Mouse (Mus musculus): Measurements from ENCODE around the gene Gpd2. TPM values are rescaled to one million over a fixed set of nuclear protein-coding genes. Genes with fewer than 3 reads are reported as not detected.

The Gpd2 gene
- polyA plus RNA-seq, 1 experiment = 11.1 TPM

DNA sequence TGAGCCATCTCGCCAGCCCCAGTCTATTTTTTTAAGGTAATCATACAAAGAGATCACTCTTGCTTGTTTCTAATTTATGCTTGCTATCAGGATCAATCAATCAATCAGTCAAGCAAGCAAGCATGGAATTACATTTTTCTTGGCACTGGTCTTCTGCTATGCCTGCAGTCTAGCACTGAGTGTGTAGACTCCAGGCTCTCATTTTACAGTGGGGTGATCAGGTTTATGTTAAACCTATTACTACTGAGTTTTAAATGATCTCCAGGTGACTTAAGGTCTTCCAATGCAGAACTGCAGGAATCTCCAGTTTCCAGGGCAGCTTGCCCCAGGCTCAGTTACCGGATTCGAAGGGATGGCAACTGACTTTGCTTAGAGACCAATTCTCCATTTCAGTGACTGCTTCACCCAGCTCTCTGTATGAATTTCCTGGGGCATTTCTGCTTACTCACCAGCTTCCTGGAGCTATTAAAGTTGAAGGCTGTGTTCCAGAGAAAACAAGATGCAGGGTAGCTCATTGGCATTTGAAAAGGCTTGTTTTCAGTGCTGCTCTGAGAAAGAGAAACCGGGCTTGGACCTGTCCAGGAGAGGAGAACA lies 7.7 kb upstream of the Gpd2 start:
- Histone ChIP-seq H3ac (ENCODE audit: control insufficient read depth, insufficient read length) (no peak overlapping the region), H3K4me3 (no peak overlapping the region), H3K27me3 (ENCODE audit: control insufficient read depth, insufficient read depth, insufficient read length) (no peaks in the 10 kb centered on the region), H3K4me2 (ENCODE audit: low read depth) (no peak overlapping the region), H3K79me2 (ENCODE audit: control insufficient read depth, insufficient read depth) (no peaks in the 10 kb centered on the region), H3K36me3 (ENCODE audit: control insufficient read depth, insufficient read depth) (no peaks in the 10 kb centered on the region)
- TF ChIP-seq MYOG (IDR thresholded peaks at IDR 0.05; ENCODE audit: control insufficient read depth in 1 of 3, insufficient read depth in 1 of 3, insufficient read length in 2 of 3, low read depth in 2 of 3) (no peak), REST (IDR thresholded peaks at IDR 0.05; ENCODE audit: insufficient read depth, insufficient read length) (no peak), MYOD1 (IDR thresholded peaks at IDR 0.05; ENCODE audit: control insufficient read depth in 1 of 3, insufficient read length in 2 of 3, low read depth in 2 of 3) (no peak), E2F4 (IDR thresholded peaks at IDR 0.05; ENCODE audit: insufficient read depth) (no peak), SRF (IDR thresholded peaks at IDR 0.05; ENCODE audit: control insufficient read depth, insufficient read length, low read depth) (no peak), CEBPB (IDR thresholded peaks at IDR 0.05; ENCODE audit: insufficient read depth, poor library complexity, severe bottlenecking) (no peak), TCF12 (IDR thresholded peaks at IDR 0.05; ENCODE audit: insufficient read depth, poor library complexity, severe bottlenecking) (no peak), TCF3 (IDR thresholded peaks at IDR 0.05; ENCODE audit: insufficient read length, low read depth) (no peak), USF1 (IDR thresholded peaks at IDR 0.05; ENCODE audit: low read depth) (no peak), POLR2A (IDR thresholded peaks at IDR 0.05; ENCODE audit: insufficient read length, low read depth) (no peak), MAX (IDR thresholded peaks at IDR 0.05; ENCODE audit: low read depth) (no peak), POLR2AphosphoS2 (IDR thresholded peaks at IDR 0.05; ENCODE audit: insufficient read length, low read depth) (no peak)

DNA sequence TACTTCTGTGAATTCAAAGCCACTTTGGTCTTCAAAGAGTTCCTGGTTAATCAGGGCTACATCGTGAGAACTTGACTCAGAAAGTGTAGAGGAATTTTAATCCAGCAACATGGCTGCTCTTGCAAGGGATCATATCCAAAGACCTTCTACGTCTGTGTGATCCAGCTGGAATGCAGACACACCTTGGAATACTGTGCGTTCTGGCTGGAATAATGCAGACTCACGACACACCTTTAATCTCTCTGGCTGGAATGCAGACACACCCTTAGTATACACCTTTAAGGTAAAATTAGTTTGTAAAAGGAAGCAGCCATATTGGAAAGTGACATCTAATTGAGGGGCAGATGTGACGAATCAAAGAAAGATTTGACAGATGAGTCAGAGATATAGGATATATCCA lies 6.0 kb upstream of the Gpd2 start:
- no peaks in the 10 kb centered on the region for H3K79me2 ChIP-seq (ENCODE audit: control insufficient read depth, insufficient read depth)
- no peaks in the 10 kb centered on the region for H3K27me3 ChIP-seq (ENCODE audit: control insufficient read depth, insufficient read depth, insufficient read length)
- no peak overlapping the region for H3K4me2 ChIP-seq (ENCODE audit: low read depth)
- no peak for TF ChIP-seq E2F4 (IDR thresholded peaks at IDR 0.05; ENCODE audit: insufficient read depth)
- no peak for TF ChIP-seq POLR2AphosphoS2 (IDR thresholded peaks at IDR 0.05; ENCODE audit: insufficient read length, low read depth)
- no peak for TF ChIP-seq USF1 (IDR thresholded peaks at IDR 0.05; ENCODE audit: low read depth)
- no peak for TF ChIP-seq TCF12 (IDR thresholded peaks at IDR 0.05; ENCODE audit: insufficient read depth, poor library complexity, severe bottlenecking)
- no peak for TF ChIP-seq MYOD1 (IDR thresholded peaks at IDR 0.05; ENCODE audit: control insufficient read depth in 1 of 3, insufficient read length in 2 of 3, low read depth in 2 of 3)
- TF ChIP-seq MAX (IDR thresholded peaks at IDR 0.05; ENCODE audit: low read depth) = no peak
- no peak for TF ChIP-seq MYOG (IDR thresholded peaks at IDR 0.05; ENCODE audit: control insufficient read depth in 1 of 3, insufficient read depth in 1 of 3, insufficient read length in 2 of 3, low read depth in 2 of 3)
- TF ChIP-seq POLR2A (IDR thresholded peaks at IDR 0.05; ENCODE audit: insufficient read length, low read depth) = no peak
- H3ac ChIP-seq (ENCODE audit: control insufficient read depth, insufficient read length) = no peak overlapping the region
- H3K36me3 ChIP-seq (ENCODE audit: control insufficient read depth, insufficient read depth) = no peaks in the 10 kb centered on the region
- H3K4me3 ChIP-seq = no peak overlapping the region

GRCm38 (mm10) chr2:57232328-57232727 lies 5.1 kb upstream of the Gpd2 start:
- Histone ChIP-seq H3ac (ENCODE audit: control insufficient read depth, insufficient read length) (no peak overlapping the region), H3K4me2 (ENCODE audit: low read depth) (no peak overlapping the region), H3K4me3 (no peak overlapping the region), H3K36me3 (ENCODE audit: control insufficient read depth, insufficient read depth) (no peaks in the 10 kb centered on the region), H3K79me2 (ENCODE audit: control insufficient read depth, insufficient read depth) (no peaks in the 10 kb centered on the region), H3K27me3 (ENCODE audit: control insufficient read depth, insufficient read depth, insufficient read length) (no peaks in the 10 kb centered on the region)
- TF ChIP-seq TCF3 (IDR thresholded peaks at IDR 0.05; ENCODE audit: insufficient read length, low read depth) = no peak
- TF ChIP-seq E2F4 (IDR thresholded peaks at IDR 0.05; ENCODE audit: insufficient read depth) = no peak
- no peak for TF ChIP-seq SRF (IDR thresholded peaks at IDR 0.05; ENCODE audit: control insufficient read depth, insufficient read length, low read depth)

DNA sequence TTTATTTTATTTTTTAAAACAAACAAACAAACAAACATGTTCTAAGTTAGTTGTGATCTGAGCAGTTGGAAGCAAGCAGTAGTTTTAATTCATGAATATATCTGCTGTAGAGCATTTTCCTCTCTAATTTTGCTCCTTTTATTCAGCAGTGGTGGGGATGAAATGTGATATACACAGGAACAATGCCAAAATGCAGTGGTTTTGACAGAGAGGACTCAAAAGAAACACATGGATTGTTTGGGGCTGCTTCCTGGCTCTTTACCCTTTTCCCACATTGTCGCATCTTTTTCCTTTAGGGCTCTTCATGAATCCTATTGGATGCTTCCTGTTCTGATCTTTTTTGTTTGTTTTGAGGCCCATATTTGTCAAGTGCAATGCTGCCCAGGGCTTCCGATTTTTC lies 1.2 kb upstream of the Gpd2 start:
- H3K4me2 ChIP-seq (ENCODE audit: low read depth) = peak overlapping the region; percentile 73
- no peaks in the 10 kb centered on the region for H3K36me3 ChIP-seq (ENCODE audit: control insufficient read depth, insufficient read depth)
- H3K79me2 ChIP-seq (ENCODE audit: control insufficient read depth, insufficient read depth) = peaks cover 25% of the 10 kb centered on the region
- H3ac ChIP-seq (ENCODE audit: control insufficient read depth, insufficient read length) = no peak overlapping the region
- H3K4me3 ChIP-seq = no peak overlapping the region
- TF ChIP-seq E2F4 (IDR thresholded peaks at IDR 0.05; ENCODE audit: insufficient read depth) = no peak
- TF ChIP-seq CEBPB (IDR thresholded peaks at IDR 0.05; ENCODE audit: insufficient read depth, poor library complexity, severe bottlenecking) = no peak
- no peak for TF ChIP-seq TCF3 (IDR thresholded peaks at IDR 0.05; ENCODE audit: insufficient read length, low read depth)
- no peak for TF ChIP-seq POLR2A (IDR thresholded peaks at IDR 0.05; ENCODE audit: insufficient read length, low read depth)
- no peak for TF ChIP-seq POLR2AphosphoS2 (IDR thresholded peaks at IDR 0.05; ENCODE audit: insufficient read length, low read depth)
- no peak for TF ChIP-seq REST (IDR thresholded peaks at IDR 0.05; ENCODE audit: insufficient read depth, insufficient read length)
- no peak for TF ChIP-seq SRF (IDR thresholded peaks at IDR 0.05; ENCODE audit: control insufficient read depth, insufficient read length, low read depth)
- no peak for TF ChIP-seq MYOD1 (IDR thresholded peaks at IDR 0.05; ENCODE audit: control insufficient read depth in 1 of 3, insufficient read length in 2 of 3, low read depth in 2 of 3)
- TF ChIP-seq MYOG (IDR thresholded peaks at IDR 0.05; ENCODE audit: control insufficient read depth in 1 of 3, insufficient read depth in 1 of 3, insufficient read length in 2 of 3, low read depth in 2 of 3) = no peak
- no peak for TF ChIP-seq USF1 (IDR thresholded peaks at IDR 0.05; ENCODE audit: low read depth)
- no peak for TF ChIP-seq TCF12 (IDR thresholded peaks at IDR 0.05; ENCODE audit: insufficient read depth, poor library complexity, severe bottlenecking)
- no peak for TF ChIP-seq MAX (IDR thresholded peaks at IDR 0.05; ENCODE audit: low read depth)
- no peaks in the 10 kb centered on the region for H3K27me3 ChIP-seq (ENCODE audit: control insufficient read depth, insufficient read depth, insufficient read length)

- TF ChIP-seq USF1 (IDR thresholded peaks at IDR 0.05; ENCODE audit: low read depth) (no peak), POLR2AphosphoS2 (IDR thresholded peaks at IDR 0.05; ENCODE audit: insufficient read length, low read depth) (no peak), REST (IDR thresholded peaks at IDR 0.05; ENCODE audit: insufficient read depth, insufficient read length) (no peak), MYOD1 (IDR thresholded peaks at IDR 0.05; ENCODE audit: control insufficient read depth in 1 of 3, insufficient read length in 2 of 3, low read depth in 2 of 3) (no peak), SRF (IDR thresholded peaks at IDR 0.05; ENCODE audit: control insufficient read depth, insufficient read length, low read depth) (no peak)
- Histone ChIP-seq H3ac (ENCODE audit: control insufficient read depth, insufficient read length) (no peak overlapping the region), H3K4me2 (ENCODE audit: low read depth) (peak overlapping the region; percentile 73), H3K27me3 (ENCODE audit: control insufficient read depth, insufficient read depth, insufficient read length) (no peaks in the 10 kb centered on the region), H3K79me2 (ENCODE audit: control insufficient read depth, insufficient read depth) (peaks cover 31% of the 10 kb centered on the region), H3K36me3 (ENCODE audit: control insufficient read depth, insufficient read depth) (no peaks in the 10 kb centered on the region), H3K4me3 (peak overlapping the region; percentile 86)
Measured at GRCm38 (mm10) chr2:57237026-57237425, 409 bp upstream of the Gpd2 start.
